Mouse (Mus musculus) myocyte (in vitro differentiated cells): Measurements from ENCODE around the gene Sox6.

Source experiments
- CEBPB ChIP-seq: IDR thresholded peaks from 2 replicates; pipeline ENCODE4 v1.6.1; 2011; ENCODE audit warnings: mild to moderate bottlenecking, moderate library complexity; ENCODE audit not compliant: poor library complexity, insufficient read depth, severe bottlenecking
- MAX ChIP-seq: IDR thresholded peaks from one replicate; pipeline ENCODE4 v1.6.1; 2011; ENCODE audit warnings: low read depth, mild to moderate bottlenecking, control low read depth
- MYOG ChIP-seq, 3 experiments: IDR thresholded peaks; one replicate each; pipeline ENCODE4 v1.6.1; 2011; ENCODE audit warnings: control low read depth in 2 of 3, low read depth in 2 of 3, mild to moderate bottlenecking in 2 of 3; ENCODE audit not compliant: insufficient read length in 2 of 3, control insufficient read depth in 1 of 3, insufficient read depth in 1 of 3
- POLR2A ChIP-seq: IDR thresholded peaks from one replicate; pipeline ENCODE4 v1.6.1; 2011; ENCODE audit warnings: low read depth, mild to moderate bottlenecking, control low read depth, moderate library complexity; ENCODE audit not compliant: insufficient read length
- POLR2AphosphoS2 ChIP-seq: IDR thresholded peaks from one replicate; pipeline ENCODE4 v1.6.1; 2011; ENCODE audit warnings: low read depth, control low read depth; ENCODE audit not compliant: insufficient read length

- no peak for TF ChIP-seq POLR2A
- no peak for TF ChIP-seq POLR2AphosphoS2
- no peak for TF ChIP-seq MYOG (IDR thresholded peaks at IDR 0.05; ENCODE audit: control insufficient read depth in 1 of 3, insufficient read depth in 1 of 3, insufficient read length in 2 of 3, low read depth in 2 of 3)
- no peak for TF ChIP-seq CEBPB
- no peak for TF ChIP-seq MAX
Measured at GRCm38 (mm10) chr7:115840613-115841012, 198.0 kb downstream of the Sox6 start.
